Mouse (Mus musculus): ENCODE data around the gene Bcar1. TPM values are rescaled to one million over a fixed set of nuclear protein-coding genes. Genes with fewer than 3 reads are reported as not detected.
A peak's percentile ranks its signal among the peaks of the same experiment; 100 is the strongest.

The Bcar1 gene
- total and polyA plus RNA-seq, 2 experiments from 2014 or later: 48.8 to 100 TPM

GRCm38 (mm10) chr8:111746582-111747465, 3.2 kb upstream of the Bcar1 start:
- Histone ChIP-seq H3K27me3 (ENCODE audit: insufficient read depth, low read length) (no peaks in the 10 kb centered on the region), H3K4me1 (ENCODE audit: insufficient read depth, low read length) (peaks cover 28% of the 10 kb centered on the region), H3K36me3 (ENCODE audit: insufficient read depth, low read length) (no peaks in the 10 kb centered on the region), H3K4me3 (ENCODE audit: low read length) (no peak overlapping the region), H3K4me2 (ENCODE audit: low read depth, low read length) (no peak overlapping the region; the same call in 1 of the 2 replicates), H3K9me3 (ENCODE audit: low read length) (no peaks in the 10 kb centered on the region), H3K27ac (no peak overlapping the region), H3K9ac (replicated peaks; ENCODE audit: low read length) (no peak overlapping the region)
- DNase-seq (ENCODE audit: low spot score) (no peak), ATAC-seq (no peak)
- WGBS: 76% methylated on average over 13 of the region's 13 CpGs
- TF ChIP-seq CTCF (IDR thresholded peaks at IDR 0.05; ENCODE audit: low read depth): no peak

- WGBS: 4% methylated on average over 23 of the region's 23 CpGs
- peak; percentile 89 for DNase-seq (ENCODE audit: low spot score)
- ATAC-seq: peak; percentile 79
- no peaks in the 10 kb centered on the region for H3K27me3 ChIP-seq (ENCODE audit: insufficient read depth, low read length)
- no peak overlapping the region for H3K9ac ChIP-seq (replicated peaks; ENCODE audit: low read length)
- peak overlapping the region; percentile 40 for H3K4me2 ChIP-seq (ENCODE audit: low read depth, low read length)
- TF ChIP-seq CTCF (IDR thresholded peaks at IDR 0.05; ENCODE audit: low read depth): no peak
- H3K9me3 ChIP-seq (ENCODE audit: low read length): no peaks in the 10 kb centered on the region
- no peaks in the 10 kb centered on the region for H3K36me3 ChIP-seq (ENCODE audit: insufficient read depth, low read length)
- peak overlapping the region; percentile 57 for H3K27ac ChIP-seq
- H3K4me1 ChIP-seq (ENCODE audit: insufficient read depth, low read length): peaks cover 39% of the 10 kb centered on the region
- H3K4me3 ChIP-seq (ENCODE audit: low read length): peak overlapping the region; percentile 8; the same call in 1 of the 2 replicates
Observed at GRCm38 (mm10) chr8:111745591-111746418, 2.2 kb upstream of the Bcar1 start.

- Histone ChIP-seq H3K27ac (peak overlapping the region; percentile 57; the same call in 1 of the 2 replicates), H3K4me1 (ENCODE audit: insufficient read depth, low read length) (peaks cover 44% of the 10 kb centered on the region), H3K9me3 (ENCODE audit: low read length) (no peaks in the 10 kb centered on the region), H3K4me3 (ENCODE audit: low read length) (no peak overlapping the region), H3K36me3 (ENCODE audit: insufficient read depth, low read length) (no peaks in the 10 kb centered on the region), H3K27me3 (ENCODE audit: insufficient read depth, low read length) (no peaks in the 10 kb centered on the region), H3K4me2 (ENCODE audit: low read depth, low read length) (peak overlapping the region; percentile 40), H3K9ac (replicated peaks; ENCODE audit: low read length) (no peak overlapping the region)
- 43% methylated on average over 5 of the region's 5 CpGs for WGBS
- ATAC-seq (no peak), DNase-seq (ENCODE audit: low spot score) (no peak)
- TF ChIP-seq CTCF (IDR thresholded peaks at IDR 0.05; ENCODE audit: low read depth): no peak
Observed at GRCm38 (mm10) chr8:111745086-111745485, 1.5 kb upstream of the Bcar1 start.

- no peaks in the 10 kb centered on the region for H3K36me3 ChIP-seq (ENCODE audit: insufficient read depth, low read length)
- no peaks in the 10 kb centered on the region for H3K27me3 ChIP-seq (ENCODE audit: insufficient read depth, low read length)
- no peak for TF ChIP-seq CTCF (IDR thresholded peaks at IDR 0.05; ENCODE audit: low read depth)
- H3K4me1 ChIP-seq (ENCODE audit: insufficient read depth, low read length): peaks cover 53% of the 10 kb centered on the region
- H3K4me2 ChIP-seq (ENCODE audit: low read depth, low read length): peak overlapping the region; percentile 74
- ATAC-seq: peak; percentile 19; the same call in 1 of the 2 replicates
- DNase-seq (ENCODE audit: low spot score): peak; percentile 42
- peak overlapping the region; percentile 90 for H3K4me3 ChIP-seq (ENCODE audit: low read length)
- H3K9me3 ChIP-seq (ENCODE audit: low read length): no peaks in the 10 kb centered on the region
- peak overlapping the region; percentile 91 for H3K9ac ChIP-seq (replicated peaks; ENCODE audit: low read length)
- peak overlapping the region; percentile 81 for H3K27ac ChIP-seq
- WGBS: under 1% methylated on average over 37 of the region's 44 CpGs
Observed at GRCm38 (mm10) chr8:111743101-111743791, 363 bp downstream of the Bcar1 start.

- Histone ChIP-seq H3K4me3 (ENCODE audit: low read length) (peak overlapping the region; percentile 90), H3K27me3 (ENCODE audit: insufficient read depth, low read length) (no peaks in the 10 kb centered on the region), H3K4me1 (ENCODE audit: insufficient read depth, low read length) (peaks cover 53% of the 10 kb centered on the region), H3K27ac (peak overlapping the region; percentile 81), H3K4me2 (ENCODE audit: low read depth, low read length) (peak overlapping the region; percentile 74), H3K9ac (replicated peaks; ENCODE audit: low read length) (peak overlapping the region; percentile 91), H3K36me3 (ENCODE audit: insufficient read depth, low read length) (no peaks in the 10 kb centered on the region), H3K9me3 (ENCODE audit: low read length) (no peaks in the 10 kb centered on the region)
- peak; percentile 59 for DNase-seq (ENCODE audit: low spot score)
- TF ChIP-seq CTCF (IDR thresholded peaks at IDR 0.05; ENCODE audit: low read depth): no peak
- ATAC-seq: peak; percentile 14; the same call in 1 of the 2 replicates
- 8% methylated on average over 11 of the region's 11 CpGs for WGBS
Observed at GRCm38 (mm10) chr8:111742261-111743037, 1.2 kb downstream of the Bcar1 start.

Data from hindbrain, postnatal 0 days (tissue).